Comparison of ENCODE assay signal across 27 mouse cellular contexts in genomic region chr2:144741973-144742372, GRCm38 (mm10).
DNase-seq lines count a peak whose midpoint lies in the region; ATAC-seq lines count a peak whose summit lies in the region.
"Had no signal": no experiment of that assay in that cellular context is flagged by ENCODE, and none has a peak within 500 bp of the region (broad histone marks: within the 10 kb centered on the region; RNA-seq: fewer than 3 reads in every experiment).

No protein-coding gene starts in this region.

- DNase-seq in kidney, postnatal 14 days, result no peak
- peak; percentile 76 for DNase-seq in testis, postnatal 14 days (ENCODE audit: low spot score)
- no peak for DNase-seq in testis, postnatal 10 days (ENCODE audit: low spot score)
- no peak for DNase-seq in T-cell, adult 2 months (ENCODE audit: low spot score)
- DNase-seq: adrenal gland, postnatal 10 days; cerebellum, adult 8-10 months; cerebellum, postnatal 36 days; gastrocnemius, adult 2 months; gastrocnemius, postnatal 36 days; heart, adult 2 months; heart, postnatal 14 days; kidney, adult 8-10 months; kidney, postnatal 10 days; right cerebral cortex, adult 18-20 months; spleen, adult 18-20 months; thymus, adult 2 months; thymus, postnatal 36 days had no signal

- peak; percentile 48; the same call in 1 of the 2 replicates for ATAC-seq in forebrain, embryonic 15.5 days (replicated peaks)
- no peak for ATAC-seq in forebrain, embryonic 12.5 days (ENCODE audit: low FRiP score)
- 0 out of 2 replicates have a peak, but pooled peaks have one; percentile 18 for ATAC-seq in kidney, embryonic 16.5 days (ENCODE audit: low FRiP score, low TSS enrichment)
- ATAC-seq: intestine, embryonic 16.5 days had no signal

- H3K4me1 ChIP-seq in forebrain, embryonic 15.5 days, result no peaks in the 10 kb centered on the region
- H3K4me1 ChIP-seq in forebrain, embryonic 12.5 days, result no peaks in the 10 kb centered on the region
- H3K4me1 ChIP-seq in kidney, embryonic 16.5 days (ENCODE audit: insufficient read depth, low read length), result peaks cover 5% of the 10 kb centered on the region; the same call in 1 of the 2 replicates
- H3K4me1 ChIP-seq: hindbrain, embryonic 12.5 days; lung, embryonic 15.5 days; midbrain, embryonic 12.5 days; neural tube, embryonic 15.5 days had no signal

- WGBS in forebrain, embryonic 15.5 days, result 80% methylated on average over 10 of the region's 10 CpGs
- 83% methylated on average over 10 of the region's 10 CpGs for WGBS in forebrain, embryonic 12.5 days
- 89% methylated on average over 10 of the region's 10 CpGs for WGBS in kidney, embryonic 16.5 days

- no peaks in the 10 kb centered on the region for H3K9me3 ChIP-seq in forebrain, embryonic 15.5 days
- H3K9me3 ChIP-seq in forebrain, embryonic 12.5 days, result no peaks in the 10 kb centered on the region
- no peaks in the 10 kb centered on the region for H3K9me3 ChIP-seq in kidney, embryonic 16.5 days (ENCODE audit: low read length)
- H3K9me3 ChIP-seq: hindbrain, embryonic 12.5 days; limb, embryonic 13.5 days; lung, embryonic 15.5 days; midbrain, embryonic 12.5 days; neural tube, embryonic 15.5 days had no signal

- H3K27me3 ChIP-seq in forebrain, embryonic 15.5 days, result no peaks in the 10 kb centered on the region
- no peaks in the 10 kb centered on the region for H3K27me3 ChIP-seq in forebrain, embryonic 12.5 days
- no peaks in the 10 kb centered on the region for H3K27me3 ChIP-seq in kidney, embryonic 16.5 days (ENCODE audit: insufficient read depth, low read length)
- H3K27me3 ChIP-seq: hindbrain, embryonic 12.5 days; limb, embryonic 13.5 days; lung, embryonic 15.5 days; midbrain, embryonic 12.5 days; neural tube, embryonic 15.5 days had no signal

- no peak overlapping the region for H3K4me3 ChIP-seq in forebrain, embryonic 15.5 days
- H3K4me3 ChIP-seq in forebrain, embryonic 12.5 days (replicated peaks), result no peak overlapping the region
- H3K4me3 ChIP-seq in kidney, embryonic 16.5 days (ENCODE audit: low read length), result no peak overlapping the region
- H3K4me3 ChIP-seq: gastrocnemius, adult 2 months; heart, adult 2 months; hindbrain, embryonic 12.5 days; limb, embryonic 13.5 days; lung, embryonic 15.5 days; midbrain, embryonic 12.5 days; neural tube, embryonic 15.5 days had no signal

- H3K9ac ChIP-seq in forebrain, embryonic 15.5 days (replicated peaks), result no peak overlapping the region
- H3K9ac ChIP-seq in forebrain, embryonic 12.5 days, result no peak overlapping the region
- no peak overlapping the region for H3K9ac ChIP-seq in kidney, embryonic 16.5 days (replicated peaks; ENCODE audit: low read length)
- H3K9ac ChIP-seq: hindbrain, embryonic 12.5 days; limb, embryonic 13.5 days; lung, embryonic 15.5 days; midbrain, embryonic 12.5 days; neural tube, embryonic 15.5 days had no signal

- H3K4me2 ChIP-seq in forebrain, embryonic 15.5 days (replicated peaks), result no peak overlapping the region
- no peak overlapping the region for H3K4me2 ChIP-seq in forebrain, embryonic 12.5 days
- no peak overlapping the region for H3K4me2 ChIP-seq in kidney, embryonic 16.5 days (replicated peaks; ENCODE audit: low read depth, low read length)
- H3K4me2 ChIP-seq: hindbrain, embryonic 12.5 days; limb, embryonic 13.5 days; liver, embryonic 11.5 days; lung, embryonic 15.5 days; midbrain, embryonic 12.5 days; neural tube, embryonic 15.5 days had no signal

- no peaks in the 10 kb centered on the region for H3K36me3 ChIP-seq in forebrain, embryonic 15.5 days
- H3K36me3 ChIP-seq in forebrain, embryonic 12.5 days (replicated peaks), result no peaks in the 10 kb centered on the region
- H3K36me3 ChIP-seq in kidney, embryonic 16.5 days (ENCODE audit: insufficient read depth, low read length), result no peaks in the 10 kb centered on the region
- H3K36me3 ChIP-seq: hindbrain, embryonic 12.5 days; limb, embryonic 13.5 days; lung, embryonic 15.5 days; midbrain, embryonic 12.5 days; neural tube, embryonic 15.5 days had no signal

- H3K27ac ChIP-seq in forebrain, embryonic 15.5 days (replicated peaks), result no peak overlapping the region
- H3K27ac ChIP-seq in forebrain, embryonic 12.5 days, result no peak overlapping the region
- H3K27ac ChIP-seq in kidney, embryonic 16.5 days (ENCODE audit: low read length), result no peak overlapping the region
- H3K27ac ChIP-seq: gastrocnemius, adult 2 months; heart, adult 2 months; hindbrain, embryonic 12.5 days; limb, embryonic 13.5 days; lung, embryonic 15.5 days; midbrain, embryonic 12.5 days; neural tube, embryonic 15.5 days had no signal
